Mouse (Mus musculus): Measurements from ENCODE around the gene Rpia. TPM values are rescaled to one million over a fixed set of nuclear protein-coding genes. Genes with fewer than 3 reads are reported as not detected.
A peak's percentile ranks its signal among the peaks of the same experiment; 100 is the strongest.

Gene Rpia
- polyA plus RNA-seq (2012; rRNA removed) = 7.3 and 12.9 TPM in 2 replicates

DNA sequence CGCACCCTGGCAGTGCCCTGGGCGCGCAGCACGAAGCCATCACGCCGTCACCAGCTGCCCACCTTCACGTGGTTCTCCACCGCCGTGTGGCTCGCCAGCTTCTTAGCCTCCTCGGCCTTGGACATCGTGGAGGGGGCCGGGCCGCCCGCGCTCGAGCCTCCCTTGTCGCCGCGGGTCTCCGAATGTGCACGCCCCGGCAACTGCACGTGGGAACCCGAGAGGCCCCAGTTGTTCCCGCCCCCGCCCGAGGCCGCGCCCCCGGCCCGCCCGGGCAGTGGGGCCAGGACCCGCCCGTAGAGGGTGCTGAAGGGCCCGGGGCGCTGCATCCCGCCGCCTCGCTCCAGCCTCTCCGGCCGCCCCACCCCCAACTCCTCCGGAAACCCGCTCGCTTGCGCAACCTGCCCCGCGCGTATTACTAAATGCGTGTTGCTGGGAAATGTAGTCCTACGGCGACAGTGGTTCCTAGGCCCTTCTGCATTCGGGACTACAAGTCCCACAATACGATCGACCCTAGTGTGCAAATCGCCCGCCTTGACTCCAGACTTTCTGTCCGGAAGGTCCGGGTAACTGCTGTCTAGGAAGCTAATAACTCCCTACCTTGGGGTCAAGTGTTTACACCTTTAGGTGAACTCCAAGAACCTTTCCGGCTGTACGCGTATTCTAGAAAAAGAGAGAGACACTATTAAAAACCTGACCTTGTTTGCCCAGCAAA, at the start of gene Rpia:
TSS of gene Rpia (minus strand) at position 409 of the 712 bp plus-strand sequence.
- under 1% methylated on average over 62 of the region's 62 CpGs for WGBS
- H3K4me1 ChIP-seq (ENCODE audit: control insufficient read depth, insufficient read depth, insufficient read length, low read length) = peaks cover 16% of the 10 kb centered on the region
- peak within 1 kb of the TSS; percentile 91 for H3K4me3 ChIP-seq (ENCODE audit: low read depth, low read length)
- no peaks in the 10 kb centered on the region for H3K27me3 ChIP-seq (ENCODE audit: control insufficient read depth, insufficient read depth, low read length)
- peak; percentile 42; the same call in 1 of the 2 replicates for TF ChIP-seq CTCF (IDR thresholded peaks at IDR 0.05; ENCODE audit: extremely low read depth, insufficient read length, insufficient replicate concordance, low read depth, low read length)
- TF ChIP-seq POLR2A (IDR thresholded peaks at IDR 0.05; ENCODE audit: low read depth, low read length) = peak; percentile 54; the same call in 1 of the 2 replicates
- H3K36me3 ChIP-seq (ENCODE audit: control insufficient read depth, insufficient read depth, low read length) = 0 out of 2 replicates have a peak, but pooled peaks cover 5% of the 10 kb centered on the region
- H3K27ac ChIP-seq (ENCODE audit: insufficient read depth, low read depth, low read length) = peak within 1 kb of the TSS; percentile 95

DNA sequence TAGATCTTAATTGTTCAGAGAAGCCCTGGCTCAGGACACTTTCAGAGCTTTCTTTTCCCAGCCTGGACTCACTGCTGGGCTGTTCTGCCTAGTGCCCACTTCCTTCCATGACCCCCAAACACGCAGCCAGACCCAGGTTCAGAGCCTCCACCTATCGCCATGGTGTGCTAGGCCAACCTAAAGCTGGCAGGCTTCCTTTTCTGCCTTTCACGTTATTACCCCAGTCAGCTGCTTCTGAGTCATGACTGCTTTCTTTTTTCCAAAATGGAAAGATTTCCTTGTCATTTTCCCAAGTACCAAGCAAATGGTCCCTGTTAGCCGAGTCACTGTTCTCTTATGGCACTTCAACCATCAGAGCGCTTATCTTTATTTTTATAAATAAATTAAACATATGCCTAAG, 48.2 kb upstream of the Rpia start:
- WGBS = 55% methylated on average over 5 of the region's 5 CpGs
- H3K27ac ChIP-seq (ENCODE audit: insufficient read depth, low read depth, low read length) = no peak overlapping the region
- 0 out of 2 replicates have a peak, but pooled peaks cover 2% of the 10 kb centered on the region for H3K4me1 ChIP-seq (ENCODE audit: control insufficient read depth, insufficient read depth, insufficient read length, low read length)
- no peaks in the 10 kb centered on the region for H3K27me3 ChIP-seq (ENCODE audit: control insufficient read depth, insufficient read depth, low read length)
- H3K36me3 ChIP-seq (ENCODE audit: control insufficient read depth, insufficient read depth, low read length) = no peaks in the 10 kb centered on the region
- H3K4me3 ChIP-seq (ENCODE audit: low read depth, low read length) = no peak overlapping the region
- TF ChIP-seq POLR2A (IDR thresholded peaks at IDR 0.05; ENCODE audit: low read depth, low read length) = no peak
- no peak for TF ChIP-seq CTCF (IDR thresholded peaks at IDR 0.05; ENCODE audit: extremely low read depth, insufficient read length, insufficient replicate concordance, low read depth, low read length)

GRCm38 (mm10) chr6:70838532-70838931, 46.5 kb upstream of the Rpia start:
- Histone ChIP-seq H3K36me3 (ENCODE audit: control insufficient read depth, insufficient read depth, low read length) (no peaks in the 10 kb centered on the region), H3K27me3 (ENCODE audit: control insufficient read depth, insufficient read depth, low read length) (no peaks in the 10 kb centered on the region), H3K27ac (ENCODE audit: insufficient read depth, low read depth, low read length) (no peak overlapping the region), H3K4me3 (ENCODE audit: low read depth, low read length) (no peak overlapping the region), H3K4me1 (ENCODE audit: control insufficient read depth, insufficient read depth, insufficient read length, low read length) (0 out of 2 replicates have a peak, but pooled peaks cover 2% of the 10 kb centered on the region)
- WGBS = 18% methylated on average over 3 of the region's 3 CpGs
- TF ChIP-seq CTCF (IDR thresholded peaks at IDR 0.05; ENCODE audit: extremely low read depth, insufficient read length, insufficient replicate concordance, low read depth, low read length) = no peak
- TF ChIP-seq POLR2A (IDR thresholded peaks at IDR 0.05; ENCODE audit: low read depth, low read length) = no peak

DNA sequence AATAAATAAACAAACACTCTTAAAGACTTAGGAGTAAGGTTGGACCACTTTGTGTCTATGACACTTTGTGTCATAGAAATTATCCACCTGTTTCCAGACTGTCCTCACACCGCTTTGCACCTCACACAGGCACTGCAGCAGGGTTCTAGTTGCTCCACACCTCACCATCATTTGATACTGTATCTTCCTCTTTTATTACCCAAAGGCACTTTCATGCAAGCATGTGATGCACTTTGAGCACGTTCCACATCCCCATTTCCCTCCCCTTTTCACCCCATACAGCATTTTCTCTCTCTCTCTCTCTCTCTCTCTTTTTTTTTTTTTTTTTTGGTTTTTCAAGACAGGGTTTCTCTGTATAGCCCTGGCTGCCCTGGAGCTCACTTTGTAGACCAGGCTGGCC, 45.3 kb upstream of the Rpia start:
- TF ChIP-seq POLR2A (IDR thresholded peaks at IDR 0.05; ENCODE audit: low read depth, low read length) (no peak), CTCF (IDR thresholded peaks at IDR 0.05; ENCODE audit: extremely low read depth, insufficient read length, insufficient replicate concordance, low read depth, low read length) (no peak)
- Histone ChIP-seq H3K27me3 (ENCODE audit: control insufficient read depth, insufficient read depth, low read length) (no peaks in the 10 kb centered on the region), H3K4me1 (ENCODE audit: control insufficient read depth, insufficient read depth, insufficient read length, low read length) (no peaks in the 10 kb centered on the region), H3K4me3 (ENCODE audit: low read depth, low read length) (no peak overlapping the region), H3K36me3 (ENCODE audit: control insufficient read depth, insufficient read depth, low read length) (no peaks in the 10 kb centered on the region), H3K27ac (ENCODE audit: insufficient read depth, low read depth, low read length) (no peak overlapping the region)
- 68% methylated on average over 2 of the region's 2 CpGs for WGBS

DNA sequence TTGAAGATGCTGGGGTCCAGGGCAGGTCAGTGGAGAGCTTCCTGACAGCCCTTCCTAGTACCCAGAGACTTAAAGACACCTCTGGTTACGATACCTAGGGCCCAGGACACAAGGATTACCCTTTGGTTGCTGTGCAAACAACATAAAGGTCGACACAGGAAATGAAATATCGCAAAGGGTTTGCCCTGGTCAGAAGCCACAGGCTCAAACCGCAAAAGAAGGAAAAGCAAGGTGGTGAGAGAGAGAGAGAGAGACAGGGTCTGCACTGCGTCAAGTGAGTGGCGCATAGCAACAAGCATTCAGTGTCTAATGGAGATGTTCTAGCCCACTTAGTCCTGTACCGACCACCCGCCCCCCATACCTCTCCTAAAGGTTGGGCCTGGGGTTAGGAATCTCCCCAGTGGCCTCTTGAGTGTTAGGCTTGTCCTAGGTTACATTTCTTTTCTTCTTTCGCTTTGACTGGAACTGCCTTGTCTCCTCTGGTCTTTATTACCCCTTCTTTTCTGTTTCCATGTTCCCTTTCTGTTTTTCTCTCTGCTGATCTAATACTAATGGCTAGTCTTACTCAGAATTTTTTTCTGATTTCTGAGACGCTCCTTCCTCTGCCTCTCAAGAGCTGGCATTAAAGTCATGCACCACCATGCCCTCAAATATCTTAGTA, 39.3 kb upstream of the Rpia start:
- WGBS = 63% methylated on average over 10 of the region's 10 CpGs
- H3K4me3 ChIP-seq (ENCODE audit: low read depth, low read length) = no peak overlapping the region
- H3K27ac ChIP-seq (ENCODE audit: insufficient read depth, low read depth, low read length) = peak overlapping the region; percentile 29; the same call in 1 of the 2 replicates
- TF ChIP-seq POLR2A (IDR thresholded peaks at IDR 0.05; ENCODE audit: low read depth, low read length) (no peak), CTCF (IDR thresholded peaks at IDR 0.05; ENCODE audit: extremely low read depth, insufficient read length, insufficient replicate concordance, low read depth, low read length) (no peak)
- no peaks in the 10 kb centered on the region for H3K4me1 ChIP-seq (ENCODE audit: control insufficient read depth, insufficient read depth, insufficient read length, low read length)
- no peaks in the 10 kb centered on the region for H3K27me3 ChIP-seq (ENCODE audit: control insufficient read depth, insufficient read depth, low read length)
- H3K36me3 ChIP-seq (ENCODE audit: control insufficient read depth, insufficient read depth, low read length) = no peaks in the 10 kb centered on the region

GRCm38 (mm10) chr6:70830552-70830951, 38.5 kb upstream of the Rpia start:
- H3K4me1 ChIP-seq (ENCODE audit: control insufficient read depth, insufficient read depth, insufficient read length, low read length) = peaks cover under 1% of the 10 kb centered on the region; the same call in 1 of the 2 replicates
- TF ChIP-seq CTCF (IDR thresholded peaks at IDR 0.05; ENCODE audit: extremely low read depth, insufficient read length, insufficient replicate concordance, low read depth, low read length) (no peak), POLR2A (IDR thresholded peaks at IDR 0.05; ENCODE audit: low read depth, low read length) (no peak)
- H3K4me3 ChIP-seq (ENCODE audit: low read depth, low read length) = no peak overlapping the region
- 70% methylated on average over 3 of the region's 3 CpGs for WGBS
- no peaks in the 10 kb centered on the region for H3K36me3 ChIP-seq (ENCODE audit: control insufficient read depth, insufficient read depth, low read length)
- 0 out of 2 replicates have a peak overlapping the region, but pooled peaks have one; percentile 29 for H3K27ac ChIP-seq (ENCODE audit: insufficient read depth, low read depth, low read length)
- no peaks in the 10 kb centered on the region for H3K27me3 ChIP-seq (ENCODE audit: control insufficient read depth, insufficient read depth, low read length)

GRCm38 (mm10) chr6:70829451-70829850, 37.4 kb upstream of the Rpia start:
- Histone ChIP-seq H3K27ac (ENCODE audit: insufficient read depth, low read depth, low read length) (no peak overlapping the region), H3K4me1 (ENCODE audit: control insufficient read depth, insufficient read depth, insufficient read length, low read length) (peaks cover 3% of the 10 kb centered on the region; the same call in 1 of the 2 replicates), H3K4me3 (ENCODE audit: low read depth, low read length) (no peak overlapping the region), H3K27me3 (ENCODE audit: control insufficient read depth, insufficient read depth, low read length) (no peaks in the 10 kb centered on the region), H3K36me3 (ENCODE audit: control insufficient read depth, insufficient read depth, low read length) (no peaks in the 10 kb centered on the region)
- WGBS = 68% methylated on average over 2 of the region's 2 CpGs
- TF ChIP-seq CTCF (IDR thresholded peaks at IDR 0.05; ENCODE audit: extremely low read depth, insufficient read length, insufficient replicate concordance, low read depth, low read length) (no peak), POLR2A (IDR thresholded peaks at IDR 0.05; ENCODE audit: low read depth, low read length) (no peak)
